Mouse (Mus musculus): Measurements from ENCODE around the gene Aup1. TPM values are rescaled to one million over a fixed set of nuclear protein-coding genes. Genes with fewer than 3 reads are reported as not detected.

Gene Aup1
- total and polyA plus RNA-seq, 3 experiments, result 259 to 500 TPM; not detected in 1

DNA sequence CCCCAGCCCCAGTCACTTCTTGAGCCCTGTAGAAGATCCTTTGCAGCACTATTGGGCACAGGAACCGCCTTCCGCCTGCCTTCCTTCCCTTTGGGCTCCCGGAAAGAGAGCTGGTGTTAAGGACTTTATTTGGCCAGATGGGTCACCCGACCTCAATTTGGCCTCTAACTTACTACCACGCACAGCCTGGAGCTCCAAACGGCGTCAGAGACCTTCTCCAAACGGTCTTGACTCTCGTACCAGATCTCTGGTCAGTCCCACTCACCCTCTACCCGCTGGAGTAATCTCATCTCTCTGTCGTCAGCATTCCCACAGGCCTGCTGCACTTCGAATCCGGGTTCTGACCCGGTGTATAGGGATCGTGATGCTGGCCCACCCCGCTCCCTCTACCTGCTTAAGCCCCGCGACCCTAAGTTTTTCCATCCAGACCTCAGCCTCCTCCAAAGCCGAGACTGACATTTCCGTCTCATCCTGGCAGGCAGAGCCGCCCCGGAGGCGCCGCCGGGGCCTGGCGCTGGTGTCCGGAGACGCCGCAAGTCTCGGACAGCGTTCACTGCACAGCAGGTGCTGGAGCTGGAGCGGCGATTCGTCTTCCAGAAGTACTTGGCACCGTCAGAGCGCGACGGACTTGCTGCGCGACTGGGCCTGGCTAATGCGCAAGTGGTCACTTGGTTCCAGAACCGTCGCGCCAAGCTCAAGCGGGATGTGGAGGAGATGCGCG, 33.0 kb downstream of the Aup1 start:
- H3K79me2 ChIP-seq (ENCODE audit: control insufficient read depth, insufficient read depth, low read length, poor library complexity), result no peaks in the 10 kb centered on the region
- TF ChIP-seq POLR2AphosphoS2 (IDR thresholded peaks at IDR 0.05; ENCODE audit: low read length) (no peak), JUND (IDR thresholded peaks at IDR 0.05; ENCODE audit: low read depth, low read length) (no peak), MAX (IDR thresholded peaks at IDR 0.05; ENCODE audit: low read length) (no peak), POLR2AphosphoS5 (IDR thresholded peaks at IDR 0.05; ENCODE audit: borderline replicate concordance, low read depth, low read length) (no peak)
- no peak overlapping the region for H3K27ac ChIP-seq (ENCODE audit: control insufficient read depth, low read depth, low read length)
- H3K9ac ChIP-seq (ENCODE audit: control insufficient read depth, low read depth, low read length, poor library complexity, severe bottlenecking), result no peak overlapping the region
- H3K4me1 ChIP-seq (ENCODE audit: control insufficient read depth in 1 of 2, insufficient read depth in 2 of 2, low read length in 2 of 2), result no peaks in the 10 kb centered on the region
- H3K9me3 ChIP-seq (replicated peaks; ENCODE audit: insufficient read depth, low read length), result no peaks in the 10 kb centered on the region
- peaks cover 2 to 4% of the 10 kb centered on the region in 2 experiments; a peak in 2 of 4 replicates for H3K27me3 ChIP-seq (ENCODE audit: control insufficient read depth in 1 of 2, insufficient read depth in 2 of 2, low read length in 2 of 2)
- DNase-seq (ENCODE audit: low read depth, low spot score), result no peak
- no peak overlapping the region for H3K4me3 ChIP-seq (ENCODE audit: control insufficient read depth in 1 of 2, insufficient read depth in 1 of 2, low read depth in 2 of 2, low read length in 2 of 2)
- no peaks in the 10 kb centered on the region for H3K36me3 ChIP-seq (ENCODE audit: control insufficient read depth in 1 of 2, insufficient read depth in 2 of 2, low read length in 2 of 2)

GRCm38 (mm10) chr6:83087926-83088260, 33.6 kb downstream of the Aup1 start:
- H3K27me3 ChIP-seq (ENCODE audit: control insufficient read depth in 1 of 2, insufficient read depth in 2 of 2, low read length in 2 of 2), result peaks cover 2 to 4% of the 10 kb centered on the region in 2 experiments; a peak in 2 of 4 replicates

GRCm38 (mm10) chr6:83092416-83093127, 38.3 kb downstream of the Aup1 start:
- no peak for DNase-seq (ENCODE audit: low read depth, low spot score)
- Histone ChIP-seq H3K27ac (ENCODE audit: control insufficient read depth, low read depth, low read length) (no peak overlapping the region), H3K79me2 (ENCODE audit: control insufficient read depth, insufficient read depth, low read length, poor library complexity) (no peaks in the 10 kb centered on the region), H3K4me3 (ENCODE audit: control insufficient read depth in 1 of 2, insufficient read depth in 1 of 2, low read depth in 2 of 2, low read length in 2 of 2) (no peak overlapping the region), H3K27me3 (ENCODE audit: control insufficient read depth in 1 of 2, insufficient read depth in 2 of 2, low read length in 2 of 2) (peaks cover 2 to 5% of the 10 kb centered on the region in 2 experiments; a peak in 2 of 4 replicates), H3K9me3 (replicated peaks; ENCODE audit: insufficient read depth, low read length) (no peaks in the 10 kb centered on the region), H3K36me3 (ENCODE audit: control insufficient read depth in 1 of 2, insufficient read depth in 2 of 2, low read length in 2 of 2) (no peaks in the 10 kb centered on the region), H3K9ac (ENCODE audit: control insufficient read depth, low read depth, low read length, poor library complexity, severe bottlenecking) (no peak overlapping the region), H3K4me1 (ENCODE audit: control insufficient read depth in 1 of 2, insufficient read depth in 2 of 2, low read length in 2 of 2) (no peaks in the 10 kb centered on the region)
- no peak for TF ChIP-seq MYC (IDR thresholded peaks at IDR 0.05; ENCODE audit: low read depth, low read length)
- no peak for TF ChIP-seq TAL1 (IDR thresholded peaks at IDR 0.05; ENCODE audit: low read length)
- no peak for TF ChIP-seq MYB (IDR thresholded peaks at IDR 0.05; ENCODE audit: low read depth, low read length)
- no peak for TF ChIP-seq SMC3 (IDR thresholded peaks at IDR 0.05; ENCODE audit: low read depth, low read length)
- TF ChIP-seq NRF1 (IDR thresholded peaks at IDR 0.05; ENCODE audit: insufficient read depth, low read depth, low read length, poor library complexity, severe bottlenecking), result no peak
- no peak for TF ChIP-seq BHLHE40 (IDR thresholded peaks at IDR 0.05; ENCODE audit: borderline replicate concordance, low read depth, low read length)
- no peak for TF ChIP-seq POLR2AphosphoS5 (IDR thresholded peaks at IDR 0.05; ENCODE audit: borderline replicate concordance, low read depth, low read length)
- TF ChIP-seq TCF12 (IDR thresholded peaks at IDR 0.05; ENCODE audit: low read depth, low read length), result no peak
- TF ChIP-seq ELF1 (IDR thresholded peaks at IDR 0.05; ENCODE audit: low read depth, low read length), result no peak
- no peak for TF ChIP-seq JUND (IDR thresholded peaks at IDR 0.05; ENCODE audit: low read depth, low read length)
- TF ChIP-seq USF1 (IDR thresholded peaks at IDR 0.05; ENCODE audit: low read depth, low read length), result no peak
- TF ChIP-seq CHD1 (IDR thresholded peaks at IDR 0.05; ENCODE audit: low read depth, low read length), result no peak
- no peak for TF ChIP-seq ZNF384 (IDR thresholded peaks at IDR 0.05; ENCODE audit: low read depth, low read length)
- no peak for TF ChIP-seq ETS1 (IDR thresholded peaks at IDR 0.05; ENCODE audit: low read depth, low read length)
- no peak for TF ChIP-seq USF2 (IDR thresholded peaks at IDR 0.05; ENCODE audit: borderline replicate concordance in 1 of 2, insufficient read depth in 1 of 2, low read depth in 1 of 2, low read length in 2 of 2)
- TF ChIP-seq EP300 (IDR thresholded peaks at IDR 0.05; ENCODE audit: low read depth in 1 of 2, low read length in 2 of 2), result no peak

More at GRCm38 (mm10) chr6:83087926-83088260, 33.6 kb downstream of the Aup1 start:
- no peak overlapping the region for H3K4me3 ChIP-seq (ENCODE audit: control insufficient read depth in 1 of 2, insufficient read depth in 1 of 2, low read depth in 2 of 2, low read length in 2 of 2)
- no peaks in the 10 kb centered on the region for H3K9me3 ChIP-seq (replicated peaks; ENCODE audit: insufficient read depth, low read length)
- H3K79me2 ChIP-seq (ENCODE audit: control insufficient read depth, insufficient read depth, low read length, poor library complexity), result no peaks in the 10 kb centered on the region
- DNase-seq (ENCODE audit: low read depth, low spot score), result no peak
- no peak overlapping the region for H3K27ac ChIP-seq (ENCODE audit: control insufficient read depth, low read depth, low read length)
- no peak for TF ChIP-seq POLR2A (IDR thresholded peaks at IDR 0.05; ENCODE audit: control insufficient read depth in 1 of 2, insufficient read depth in 1 of 2, low read depth in 1 of 2, low read length in 2 of 2, poor library complexity in 1 of 2)
- TF ChIP-seq KAT2A (conservative IDR thresholded peaks at IDR 0.05; ENCODE audit: low read depth, low read length), result no peak
- TF ChIP-seq NRF1 (IDR thresholded peaks at IDR 0.05; ENCODE audit: insufficient read depth, low read depth, low read length, poor library complexity, severe bottlenecking), result no peak
- no peak for TF ChIP-seq NELFE (IDR thresholded peaks at IDR 0.05; ENCODE audit: low read depth, low read length)
- no peak for TF ChIP-seq MAX (IDR thresholded peaks at IDR 0.05; ENCODE audit: low read length)
- no peak for TF ChIP-seq MEF2A (IDR thresholded peaks at IDR 0.05; ENCODE audit: extremely low read depth, insufficient replicate concordance, low read depth, low read length, poor library complexity, severe bottlenecking)
- TF ChIP-seq RCOR1 (IDR thresholded peaks at IDR 0.05; ENCODE audit: low read depth, low read length), result no peak
- no peak for TF ChIP-seq ZC3H11A (IDR thresholded peaks at IDR 0.05; ENCODE audit: low read depth, low read length)
- no peak for TF ChIP-seq POLR2AphosphoS2 (IDR thresholded peaks at IDR 0.05; ENCODE audit: low read length)
- no peak for TF ChIP-seq CTCF (IDR thresholded peaks at IDR 0.05 in 2 of 3, conservative IDR thresholded peaks at IDR 0.05 in 1 of 3; ENCODE audit: control insufficient read depth in 1 of 3, insufficient read depth in 1 of 3, low read depth in 2 of 3, low read length in 3 of 3, poor library complexity in 1 of 3, severe bottlenecking in 1 of 3)
- no peak for TF ChIP-seq UBTF (IDR thresholded peaks at IDR 0.05; ENCODE audit: borderline replicate concordance, insufficient read depth, low read depth, low read length)
- no peak overlapping the region for H3K9ac ChIP-seq (ENCODE audit: control insufficient read depth, low read depth, low read length, poor library complexity, severe bottlenecking)
- H3K36me3 ChIP-seq (ENCODE audit: control insufficient read depth in 1 of 2, insufficient read depth in 2 of 2, low read length in 2 of 2), result no peaks in the 10 kb centered on the region
- H3K4me1 ChIP-seq (ENCODE audit: control insufficient read depth in 1 of 2, insufficient read depth in 2 of 2, low read length in 2 of 2), result no peaks in the 10 kb centered on the region
